Mouse (Mus musculus) NIH3T3 (cell line): ENCODE data around the gene Cdc6.

Experiments
- DNase-seq: peaks from one replicate; pipeline ENCODE4 v3.0.0-alpha.2; 2012; ENCODE audit warnings: low read depth

The Cdc6 gene

GRCm38 (mm10) chr11:98907437-98908173 is at the start of gene Cdc6:
Gene Cdc6, plus strand, starts transcription at chr11:98907801.
- DNase-seq, result peak; percentile 99

- DNase-seq, result peak; percentile 94
Measured at GRCm38 (mm10) chr11:98858759-98859731, 48.6 kb upstream of the Cdc6 start.

GRCm38 (mm10) chr11:98863028-98863750 is 44.4 kb upstream of the Cdc6 start, which contains the start of gene Wipf2:
Gene Wipf2, plus strand, starts transcription at chr11:98863638.
- peak; percentile 99 for DNase-seq

GRCm38 (mm10) chr11:98863751-98864429 is 43.7 kb upstream of the Cdc6 start:
- DNase-seq, result no peak

DNA sequence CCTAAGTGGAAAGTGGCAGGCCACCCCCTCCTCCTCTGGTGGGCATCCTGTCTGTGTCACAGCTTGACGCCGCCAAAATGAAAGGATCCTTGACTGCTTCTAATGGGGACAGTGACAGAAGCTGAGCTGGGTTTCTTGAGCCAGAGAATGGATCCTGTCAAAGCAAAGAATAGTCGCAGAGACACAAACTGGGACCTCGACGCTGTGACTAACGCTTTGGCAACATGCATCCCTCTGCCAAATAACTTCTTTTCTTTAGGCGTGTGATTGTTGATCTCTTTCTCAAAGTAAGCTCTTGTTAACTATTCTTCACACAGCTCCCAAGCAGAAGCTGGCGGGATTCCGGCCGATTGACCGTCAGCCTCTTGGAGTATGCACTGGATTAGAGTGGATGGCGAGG is 40.3 kb upstream of the Cdc6 start:
- DNase-seq, result no peak

DNA sequence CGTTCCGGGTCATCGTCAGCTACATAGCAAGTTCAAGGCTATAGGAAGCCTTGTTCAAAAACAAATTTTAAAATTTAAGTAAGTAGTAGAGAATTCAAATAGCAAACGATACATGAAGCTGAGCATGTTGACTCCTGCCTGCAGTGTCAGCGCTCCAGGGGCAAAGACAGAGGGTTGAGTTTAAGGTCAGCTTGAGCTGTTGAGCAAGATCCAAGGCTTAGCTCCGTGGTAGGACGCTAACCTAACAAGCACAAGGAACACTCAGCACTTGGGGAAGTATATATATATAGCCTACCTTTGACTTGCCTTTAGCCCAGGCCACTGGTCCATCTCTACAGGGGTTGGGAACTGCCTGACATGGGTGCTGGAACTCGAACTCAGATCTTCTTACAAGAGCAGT is 37.7 kb upstream of the Cdc6 start:
- no peak for DNase-seq

GRCm38 (mm10) chr11:98870791-98871190 is 36.8 kb upstream of the Cdc6 start:
- no peak for DNase-seq

DNA sequence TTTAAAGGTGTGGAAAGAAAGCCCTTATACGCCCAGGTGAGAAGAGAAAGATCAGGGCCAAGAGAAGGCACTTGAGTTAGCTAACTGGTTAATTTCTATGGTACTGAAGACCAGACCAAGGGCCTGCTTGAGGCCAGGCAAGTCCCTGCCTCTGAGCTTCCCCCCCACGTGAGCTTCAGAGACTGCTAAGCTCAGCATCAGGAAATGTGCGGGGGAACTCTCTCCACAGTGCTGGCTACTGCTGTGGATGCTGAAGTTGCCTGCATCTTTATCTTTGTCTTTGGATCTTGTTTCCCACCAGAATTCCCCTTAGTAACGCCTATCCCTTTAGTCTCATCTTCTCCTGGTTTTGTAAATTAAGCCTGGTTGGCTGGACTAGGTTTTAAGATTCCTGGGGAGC is 36.2 kb upstream of the Cdc6 start:
- no peak for DNase-seq

DNA sequence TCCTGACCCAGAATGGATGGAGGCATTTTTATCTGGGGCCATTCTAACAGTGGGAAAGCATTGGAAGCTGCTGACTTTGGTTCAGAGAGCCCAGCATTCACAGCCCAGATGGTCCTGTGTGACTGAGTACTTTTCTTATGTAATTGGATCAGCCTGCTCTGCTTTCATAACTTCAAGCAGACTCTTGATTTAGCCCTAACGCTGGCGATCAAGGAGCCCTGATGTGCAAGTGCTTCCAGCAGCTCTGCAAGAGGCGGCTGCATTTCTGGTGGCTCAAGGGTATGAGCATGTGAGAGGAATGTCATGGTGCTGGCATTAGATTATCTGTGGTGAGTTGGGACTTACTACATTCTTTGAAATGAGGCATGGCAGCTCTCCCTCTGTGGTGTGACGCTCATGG is 35.6 kb upstream of the Cdc6 start:
- peak; percentile 21 for DNase-seq

GRCm38 (mm10) chr11:98873900-98874299 is 33.7 kb upstream of the Cdc6 start:
- no peak for DNase-seq

DNA sequence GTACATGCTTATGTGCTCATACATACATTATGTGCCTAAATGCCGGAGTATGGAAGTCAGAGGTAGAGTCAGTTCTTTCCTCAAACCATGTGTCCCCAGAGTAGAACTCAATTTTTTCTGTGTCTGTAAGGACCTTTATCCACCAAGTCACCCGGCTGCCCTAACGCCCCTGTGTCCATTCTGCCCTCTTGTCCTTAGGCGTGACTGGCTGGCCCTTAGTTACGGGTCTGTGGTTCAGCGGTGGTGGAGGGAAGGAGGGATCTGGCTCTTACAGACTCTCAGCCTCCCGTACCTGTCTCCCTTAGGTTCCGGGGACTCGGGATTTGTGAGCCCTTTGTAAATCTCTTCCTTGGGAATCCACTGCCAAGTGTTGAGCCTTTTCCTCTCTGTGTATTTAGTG is 30.6 kb upstream of the Cdc6 start:
- DNase-seq, result no peak

- DNase-seq, result no peak
Measured at GRCm38 (mm10) chr11:98887703-98888102, 19.9 kb upstream of the Cdc6 start.

DNA sequence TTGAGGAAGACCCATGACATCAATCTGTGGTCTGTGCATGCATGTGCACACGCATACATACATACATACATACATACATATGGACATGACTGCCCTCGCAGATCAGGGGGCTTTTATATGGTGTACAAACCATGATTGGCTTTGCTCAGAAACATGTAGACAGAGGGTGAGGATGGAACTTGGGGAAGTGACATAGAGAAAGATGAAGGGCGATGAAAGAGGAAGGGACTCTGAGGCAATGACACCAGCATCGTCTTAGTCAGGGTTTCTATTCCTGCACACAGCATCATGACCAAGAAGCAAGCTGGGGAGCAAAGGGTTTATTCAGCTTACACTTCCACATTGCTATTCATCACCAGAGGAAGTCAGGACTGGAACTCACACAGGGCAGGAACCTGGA is 18.5 kb upstream of the Cdc6 start:
- no peak for DNase-seq

DNA sequence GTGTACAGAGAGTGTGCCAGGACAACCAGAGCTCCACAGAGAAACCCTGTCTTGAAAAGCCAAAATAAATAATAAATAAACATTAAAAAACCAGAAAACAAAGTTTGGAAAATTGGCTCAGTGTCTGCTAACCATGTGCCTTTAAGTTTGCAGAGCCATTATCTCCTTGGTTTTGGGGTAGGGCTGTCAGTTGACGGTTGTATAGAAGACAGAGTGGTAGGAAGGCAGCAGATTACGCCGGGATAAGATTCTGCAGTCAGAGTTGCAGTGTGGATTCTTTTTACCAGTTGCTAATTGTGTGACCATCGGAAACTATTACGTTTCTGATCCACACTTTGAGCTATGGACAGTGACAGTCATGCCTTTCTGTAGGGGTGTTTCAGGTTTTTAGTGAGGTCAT is 17.6 kb upstream of the Cdc6 start:
- DNase-seq, result no peak

GRCm38 (mm10) chr11:98892426-98892825 is 15.2 kb upstream of the Cdc6 start:
- no peak for DNase-seq

GRCm38 (mm10) chr11:98900529-98901125 is 7.0 kb upstream of the Cdc6 start:
- DNase-seq, result no peak

GRCm38 (mm10) chr11:98902621-98903245 is 4.9 kb upstream of the Cdc6 start:
- DNase-seq, result no peak

- no peak for DNase-seq
Measured at GRCm38 (mm10) chr11:98904577-98904976, 3.0 kb upstream of the Cdc6 start.

DNA sequence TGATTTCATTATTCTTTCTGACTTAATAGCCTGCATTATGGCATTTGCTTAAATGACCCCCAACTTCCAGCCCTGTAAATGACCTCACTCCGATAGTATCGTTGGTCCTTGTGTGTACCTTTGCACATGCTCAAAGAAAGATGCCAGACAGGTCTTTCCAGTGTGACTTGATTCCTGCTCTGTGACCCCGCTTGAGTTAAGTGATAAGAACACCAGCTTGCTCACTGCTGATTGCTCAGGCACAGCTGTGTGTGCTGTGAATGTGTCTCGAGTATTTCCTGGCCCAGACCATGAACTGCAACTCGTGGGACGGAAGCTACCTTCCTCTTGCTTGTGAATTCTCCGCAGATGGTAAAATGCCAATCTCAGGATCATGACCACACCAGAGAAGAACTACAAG is 2.6 kb upstream of the Cdc6 start:
- no peak for DNase-seq

GRCm38 (mm10) chr11:98905583-98905982 is 2.0 kb upstream of the Cdc6 start:
- DNase-seq, result no peak

GRCm38 (mm10) chr11:98907063-98907436 is 551 bp upstream of the Cdc6 start:
- no peak for DNase-seq
